Mouse (Mus musculus) stomach, embryonic 16.5 days (tissue): ENCODE measurements around the gene Icam2. TPM values are rescaled to one million over a fixed set of nuclear protein-coding genes. Genes with fewer than 3 reads are reported as not detected.

ENCODE experiments used
- ATAC-seq: fragments of 200-750 bp; cut with Nextera tagmentation; 2 replicates; pipeline ENCODE4 v1.8.0; 2017; ENCODE audit warnings: moderate number of reproducible peaks, moderate TSS enrichment; ENCODE audit not compliant: insufficient read depth, low FRiP score
- H3K27ac ChIP-seq: fragments of 300-500 bp; sonication (generic); 2 replicates; pipeline ENCODE4 v1.5.1; 2014; ENCODE audit warnings: low read length
- H3K27me3 ChIP-seq: fragments of 300-500 bp; sonication (generic); 2 replicates; pipeline ENCODE4 v1.6.1; 2014; ENCODE audit warnings: low read length, control low read depth, mixed read lengths; ENCODE audit not compliant: control insufficient read depth, insufficient read depth
- H3K36me3 ChIP-seq: fragments of 300-500 bp; sonication (generic); 2 replicates; pipeline ENCODE4 v1.6.1; 2014; ENCODE audit warnings: low read length; ENCODE audit not compliant: control insufficient read depth, insufficient read depth
- H3K4me1 ChIP-seq: fragments of 300-500 bp; sonication (generic); 2 replicates; pipeline ENCODE4 v1.6.1; 2014; ENCODE audit warnings: low read length, control low read depth, mixed read lengths; ENCODE audit not compliant: control insufficient read depth, insufficient read depth
- H3K4me2 ChIP-seq: fragments of 300-500 bp; sonication (generic); 2 replicates; pipeline ENCODE4 v1.6.1; 2014; ENCODE audit warnings: low read depth, low read length, mixed read lengths
- H3K4me3 ChIP-seq: fragments of 300-500 bp; sonication (generic); replicated peaks from 2 replicates; pipeline ENCODE4 v1.5.1; 2014; ENCODE audit warnings: mild to moderate bottlenecking, low read length
- H3K9ac ChIP-seq: fragments of 300-500 bp; sonication (generic); 2 replicates; pipeline ENCODE4 v1.6.1; 2014; ENCODE audit warnings: low read length
- H3K9me3 ChIP-seq: fragments of 300-500 bp; sonication (generic); replicated peaks from 2 replicates; pipeline ENCODE4 v1.6.1; 2016; ENCODE audit warnings: low read length, control low read depth; ENCODE audit not compliant: control insufficient read depth
- WGBS: fragments of 180-500 bp; shearing (Covaris S2); extraction: QIAGEN DNeasy Blood & Tissue Kit; methylation state at CpG from one replicate; pipeline ENCODE4 v1.1.7; 2014; 5-methylcytosine and 5-hydroxymethylcytosine counted together
- polyA plus RNA-seq: library from polyadenylated mRNA; unstranded; fragments of >200 nt; fragmentation: Nextera tagmentation; extraction: Ambion mirVana; gene quantifications from 2 replicates; pipeline ENCODE4 v1.2.1, GENCODE M21; 2015

Icam2 gene
- polyA plus RNA-seq, 1 experiment from 2014 or later = 39.5 TPM

GRCm38 (mm10) chr11:106364712-106365111, 23.2 kb downstream of the Icam2 start:
- no peaks in the 10 kb centered on the region for H3K9me3 ChIP-seq
- peaks cover 10% of the 10 kb centered on the region for H3K4me1 ChIP-seq
- H3K4me3 ChIP-seq = no peak overlapping the region
- H3K27ac ChIP-seq = no peak overlapping the region
- H3K9ac ChIP-seq = peak overlapping the region; percentile 22; the same call in 1 of the 2 replicates
- 11% methylated on average over 11 of the region's 11 CpGs for WGBS
- 0 out of 2 replicates have a peak, but pooled peaks have one; percentile 14 for ATAC-seq
- H3K4me2 ChIP-seq = no peak overlapping the region; the same call in 1 of the 2 replicates
- no peaks in the 10 kb centered on the region for H3K27me3 ChIP-seq
- no peaks in the 10 kb centered on the region for H3K36me3 ChIP-seq

- Histone ChIP-seq H3K4me1 (no peaks in the 10 kb centered on the region), H3K9ac (no peak overlapping the region), H3K36me3 (no peaks in the 10 kb centered on the region), H3K4me2 (no peak overlapping the region), H3K4me3 (no peak overlapping the region), H3K9me3 (no peaks in the 10 kb centered on the region), H3K27me3 (no peaks in the 10 kb centered on the region), H3K27ac (no peak overlapping the region)
- 19% methylated on average over 5 of the region's 5 CpGs for WGBS
- no peak for ATAC-seq
Observed at GRCm38 (mm10) chr11:106359350-106359749, 28.5 kb downstream of the Icam2 start.

DNA sequence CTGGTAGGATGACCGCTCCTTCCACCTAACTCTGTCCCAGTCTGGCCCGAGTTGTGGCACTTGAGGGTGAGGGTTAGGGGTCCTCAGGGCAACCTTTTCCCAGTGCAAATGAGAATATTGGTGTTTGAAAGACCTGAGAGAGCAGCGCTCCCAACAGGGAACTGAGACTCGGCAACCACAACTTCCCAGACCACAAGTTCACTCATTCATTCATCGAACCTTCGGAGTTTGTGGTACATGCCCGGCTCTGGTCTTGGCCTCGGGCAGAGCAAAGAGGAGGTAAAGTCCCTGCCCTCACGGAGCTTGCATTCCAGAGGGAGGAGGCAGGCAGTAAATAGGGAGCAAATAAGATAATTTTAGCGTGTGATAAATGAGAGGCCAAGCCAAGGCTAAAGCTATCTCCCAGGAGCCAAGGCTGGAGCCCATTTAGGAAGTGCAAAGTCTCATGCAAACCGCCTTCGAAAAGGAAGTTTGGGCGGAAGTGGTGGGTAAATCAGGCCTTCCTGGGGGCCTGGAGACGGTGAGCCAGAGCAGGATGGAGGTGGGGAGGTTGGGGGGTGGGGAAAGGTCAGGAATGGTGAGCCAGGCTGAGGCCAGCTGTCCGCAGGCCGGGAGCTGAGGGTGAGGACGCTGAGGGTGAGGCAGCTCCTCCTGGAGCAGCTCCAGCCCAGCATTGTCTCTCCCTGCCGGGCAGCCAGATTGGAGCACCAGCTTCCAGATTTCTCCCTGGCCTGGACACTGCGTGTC, 32.3 kb downstream of the Icam2 start:
- H3K4me3 ChIP-seq = no peak overlapping the region
- H3K9ac ChIP-seq = no peak overlapping the region
- H3K4me2 ChIP-seq = no peak overlapping the region
- WGBS = 46% methylated on average over 19 of the region's 19 CpGs
- no peaks in the 10 kb centered on the region for H3K4me1 ChIP-seq
- no peaks in the 10 kb centered on the region for H3K9me3 ChIP-seq
- no peaks in the 10 kb centered on the region for H3K36me3 ChIP-seq
- H3K27me3 ChIP-seq = no peaks in the 10 kb centered on the region
- ATAC-seq = no peak
- no peak overlapping the region for H3K27ac ChIP-seq

- Histone ChIP-seq H3K9ac (no peak overlapping the region), H3K4me2 (no peak overlapping the region), H3K36me3 (no peaks in the 10 kb centered on the region), H3K9me3 (no peaks in the 10 kb centered on the region), H3K4me3 (no peak overlapping the region), H3K27ac (no peak overlapping the region), H3K4me1 (no peaks in the 10 kb centered on the region), H3K27me3 (no peaks in the 10 kb centered on the region)
- WGBS = 28% methylated on average over 1 of the region's 1 CpGs
- ATAC-seq = no peak
Observed at GRCm38 (mm10) chr11:106354181-106354580, 33.7 kb downstream of the Icam2 start.

- no peaks in the 10 kb centered on the region for H3K27me3 ChIP-seq
- H3K4me3 ChIP-seq = no peak within 1 kb of the TSS
- no peak for ATAC-seq
- 83% methylated on average over 12 of the region's 12 CpGs for WGBS
- H3K27ac ChIP-seq = no peak within 1 kb of the TSS
- no peaks in the 10 kb centered on the region for H3K4me1 ChIP-seq
- H3K4me2 ChIP-seq = no peak within 1 kb of the TSS
- no peaks in the 10 kb centered on the region for H3K9me3 ChIP-seq
- no peak within 1 kb of the TSS for H3K9ac ChIP-seq
- H3K36me3 ChIP-seq = no peaks in the 10 kb centered on the region
Observed at GRCm38 (mm10) chr11:106353188-106353587, 34.7 kb downstream of the Icam2 start, which contains the start of gene Scn4a. Gene Scn4a, minus strand, starts transcription at chr11:106353288.

DNA sequence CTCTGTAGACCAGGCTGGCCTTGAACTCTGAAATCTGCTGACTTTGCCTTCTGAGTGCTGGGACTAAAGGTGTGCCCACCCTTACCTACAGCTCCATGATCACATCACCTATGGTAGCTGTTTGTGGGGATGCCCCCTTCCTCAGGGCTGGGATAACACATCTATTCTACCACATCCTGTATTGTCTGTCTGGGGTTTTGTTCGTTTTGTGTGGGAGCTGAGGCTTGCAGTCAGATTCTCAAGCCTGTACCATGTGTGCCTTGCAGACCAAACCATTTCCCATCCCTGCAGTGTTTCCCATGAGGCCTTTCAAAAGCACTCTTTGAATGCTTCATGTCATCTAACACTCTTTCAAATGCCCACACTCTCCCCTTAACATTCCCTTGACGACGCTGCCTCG, 35.9 kb downstream of the Icam2 start:
- Histone ChIP-seq H3K27ac (no peak overlapping the region), H3K4me1 (no peaks in the 10 kb centered on the region), H3K9me3 (no peaks in the 10 kb centered on the region), H3K4me3 (no peak overlapping the region), H3K9ac (no peak overlapping the region), H3K4me2 (no peak overlapping the region), H3K36me3 (no peaks in the 10 kb centered on the region), H3K27me3 (no peaks in the 10 kb centered on the region)
- 87% methylated on average over 4 of the region's 4 CpGs for WGBS
- no peak for ATAC-seq

- Histone ChIP-seq H3K9me3 (no peaks in the 10 kb centered on the region), H3K9ac (no peak overlapping the region), H3K27me3 (no peaks in the 10 kb centered on the region), H3K4me2 (no peak overlapping the region), H3K27ac (no peak overlapping the region), H3K4me1 (no peaks in the 10 kb centered on the region), H3K4me3 (no peak overlapping the region), H3K36me3 (no peaks in the 10 kb centered on the region)
- 60% methylated on average over 3 of the region's 3 CpGs for WGBS
- no peak for ATAC-seq
Observed at GRCm38 (mm10) chr11:106351253-106351652, 36.6 kb downstream of the Icam2 start.

- ATAC-seq = no peak
- no peak overlapping the region for H3K4me3 ChIP-seq
- H3K4me1 ChIP-seq = no peaks in the 10 kb centered on the region
- H3K36me3 ChIP-seq = no peaks in the 10 kb centered on the region
- H3K27me3 ChIP-seq = no peaks in the 10 kb centered on the region
- no peaks in the 10 kb centered on the region for H3K9me3 ChIP-seq
- 47% methylated on average over 5 of the region's 5 CpGs for WGBS
- no peak overlapping the region for H3K27ac ChIP-seq
- H3K9ac ChIP-seq = no peak overlapping the region
- no peak overlapping the region for H3K4me2 ChIP-seq
Observed at GRCm38 (mm10) chr11:106350853-106351252, 37.0 kb downstream of the Icam2 start.

- Histone ChIP-seq H3K27ac (no peak overlapping the region), H3K4me2 (no peak overlapping the region), H3K9ac (no peak overlapping the region), H3K27me3 (no peaks in the 10 kb centered on the region), H3K36me3 (no peaks in the 10 kb centered on the region), H3K9me3 (no peaks in the 10 kb centered on the region), H3K4me1 (no peaks in the 10 kb centered on the region), H3K4me3 (no peak overlapping the region)
- ATAC-seq = no peak
- 74% methylated on average over 6 of the region's 6 CpGs for WGBS
Observed at GRCm38 (mm10) chr11:106349772-106350171, 38.1 kb downstream of the Icam2 start.
